Mouse (Mus musculus): Measurements from ENCODE around the gene 2310061I04Rik. TPM values are rescaled to one million over a fixed set of nuclear protein-coding genes. Genes with fewer than 3 reads are reported as not detected.

The 2310061I04Rik gene
- polyA plus RNA-seq (2015; fragmentation: Nextera tagmentation; extraction: Ambion mirVana), result 51.1 and 65.0 TPM in 2 replicates

GRCm38 (mm10) chr17:35896781-35897643, at the start of gene 2310061I04Rik:
Gene 2310061I04Rik, minus strand, starts transcription at chr17:35897431.

DNA sequence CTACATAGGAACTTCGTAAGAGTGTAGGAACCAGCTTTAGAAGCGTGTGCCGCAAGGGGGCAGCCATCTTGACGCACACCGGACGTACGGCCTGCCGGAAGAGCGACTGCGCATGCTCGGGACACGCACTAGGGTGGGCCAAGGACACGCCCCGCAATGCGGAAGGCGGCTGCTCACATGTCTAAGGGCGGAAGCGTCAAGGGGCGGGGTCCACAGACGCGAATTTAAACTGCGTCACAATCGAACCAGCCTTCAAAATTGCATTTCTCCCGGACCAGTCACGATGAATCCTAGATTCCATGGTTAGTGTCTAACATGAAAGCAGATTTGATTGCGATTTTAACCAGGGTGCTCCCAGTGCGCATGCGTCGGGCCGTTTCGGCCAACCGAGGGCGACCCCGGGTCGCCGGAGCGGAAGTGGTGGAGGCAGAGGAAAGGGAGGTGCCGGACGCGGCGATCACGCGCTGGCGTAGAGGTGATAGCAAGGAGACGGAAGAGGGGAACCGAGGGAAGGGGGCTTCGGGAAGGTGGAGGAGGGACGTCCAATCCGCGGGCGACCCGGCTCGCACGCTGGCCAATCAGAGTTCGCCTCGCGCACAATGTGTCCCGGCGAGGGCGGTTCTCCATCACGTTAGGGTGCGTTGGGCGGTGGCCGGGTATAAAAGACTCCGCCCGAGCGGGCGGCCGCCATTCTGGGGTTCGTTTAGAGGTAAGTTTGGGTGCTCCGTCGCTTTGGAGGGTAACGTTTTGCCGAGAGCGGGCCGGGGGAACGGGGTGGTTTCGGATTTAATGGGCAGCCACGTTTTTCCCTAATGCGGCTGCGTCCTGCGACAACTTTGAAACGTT, 19.3 kb upstream of the 2310061I04Rik start, which contains the start of the genes Mrps18b and Ppp1r10:
Mrps18b (minus strand) TSS at position 93 of the 846 bp plus-strand sequence.
Ppp1r10 (plus strand) TSS at position 138 of the 846 bp plus-strand sequence.

DNA sequence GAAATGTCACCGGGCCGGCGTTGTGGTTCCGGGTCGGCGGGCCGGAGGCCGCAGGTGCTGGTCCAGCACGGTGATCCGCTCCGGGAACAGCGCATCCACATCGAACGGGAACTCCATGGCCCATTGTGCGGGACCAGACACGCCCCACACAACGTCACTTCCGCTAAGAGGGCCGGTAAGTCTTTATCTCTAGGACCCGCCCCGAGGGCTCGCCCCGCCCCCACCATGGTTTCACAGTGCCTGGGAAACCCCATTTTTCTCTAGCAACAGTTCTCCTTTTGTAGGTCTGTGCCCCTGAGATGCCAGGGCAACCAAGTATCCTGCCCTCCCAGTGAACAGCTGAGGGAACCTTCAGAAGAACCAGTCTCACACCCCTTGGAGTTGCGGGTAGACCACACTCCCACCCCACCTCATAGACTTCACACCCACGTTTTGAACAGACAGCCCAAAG, 12.7 kb upstream of the 2310061I04Rik start, which contains the start of gene Atat1:
Atat1 (minus strand) TSS at position 157 of the 451 bp plus-strand sequence.

GRCm38 (mm10) chr17:35879245-35880057, 17.8 kb downstream of the 2310061I04Rik start, which contains the start of gene Dhx16:
Gene Dhx16, plus strand, starts transcription at chr17:35879819.

DNA sequence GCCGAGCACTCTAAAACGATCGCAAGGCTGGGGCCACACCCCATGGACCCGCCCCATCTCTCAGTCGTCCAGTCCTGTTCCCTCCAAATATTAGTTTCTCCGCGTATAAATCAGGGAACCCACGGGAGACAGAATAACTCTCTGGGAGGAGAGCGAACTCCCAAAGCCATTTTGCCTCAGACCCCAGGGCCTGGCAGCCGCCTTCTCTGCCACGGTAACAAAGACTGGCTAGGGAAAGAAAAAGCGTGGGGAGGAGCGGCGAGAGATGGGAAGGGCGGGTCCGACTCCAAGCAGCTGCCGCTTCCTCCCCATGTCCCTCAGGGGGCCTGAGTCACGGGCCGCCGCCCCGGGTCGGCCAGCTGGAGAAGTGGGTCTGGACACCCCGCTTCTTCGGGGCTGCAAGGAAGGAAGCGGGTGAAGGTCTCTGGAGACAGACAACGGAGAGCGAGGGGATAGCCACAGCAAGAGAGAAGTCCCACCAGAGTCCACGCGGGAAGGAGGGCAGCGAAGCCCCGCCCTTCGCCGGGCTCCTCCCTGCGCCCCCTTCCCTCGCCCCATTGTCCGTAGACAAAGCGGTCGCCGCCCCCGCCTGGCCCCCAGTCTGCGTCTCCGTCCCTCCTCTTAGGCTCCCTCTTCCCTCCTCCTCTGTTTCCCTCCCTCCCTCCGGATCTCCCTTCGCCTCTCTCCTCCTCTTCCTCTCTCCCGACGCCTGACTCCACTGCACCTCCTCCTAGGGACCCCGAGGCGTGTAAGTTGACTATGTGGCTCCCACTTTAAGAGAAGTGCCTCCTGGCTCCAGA, 31.6 kb downstream of the 2310061I04Rik start, which contains the start of gene Ppp1r18:
Ppp1r18 (plus strand) TSS at position 113 of the 800 bp plus-strand sequence.

GRCm38 (mm10) chr17:35861198-35861857, 35.9 kb downstream of the 2310061I04Rik start, which contains the start of gene Nrm:
Gene Nrm, plus strand, starts transcription at chr17:35861318.

MicroRNA genes within 50 kb of the gene (microRNA counts, 519-probe panel; counts per million panel counts)
- microRNA mmu-miR-1894-3p (296 counts per million, percentile 58 among the panel's probes with 10 or more counts), microRNA mmu-miR-1894-5p (296 counts per million, percentile 58 among the panel's probes with 10 or more counts)

Small RNA genes within 50 kb of the gene (microRNA-seq; reads per million reads assigned to microRNA genes)
- gene Gm28033, result 0.42 to 1.0 reads per million in 2 experiments
- gene Mir1894, result 0 reads per million in 2 experiments

Other genes starting within 250 kb of the 2310061I04Rik start
- 7.1 and 7.7 TPM in 2 replicates for gene Vars2, start 229.8 kb downstream of the 2310061I04Rik start, polyA plus RNA-seq (2015; fragmentation: Nextera tagmentation; extraction: Ambion mirVana)
- 26.0 and 26.3 TPM in 2 replicates for gene Gtf2h4, start 223.7 kb downstream of the 2310061I04Rik start, polyA plus RNA-seq (2015; fragmentation: Nextera tagmentation; extraction: Ambion mirVana)
- 31.1 and 31.6 TPM in 2 replicates for gene Ddr1, start 192.8 kb downstream of the 2310061I04Rik start, polyA plus RNA-seq (2015; fragmentation: Nextera tagmentation; extraction: Ambion mirVana)
- 25.3 and 27.7 TPM in 2 replicates for gene Ier3, start 75.7 kb downstream of the 2310061I04Rik start, polyA plus RNA-seq (2015; fragmentation: Nextera tagmentation; extraction: Ambion mirVana)
- 68.5 and 77.6 TPM in 2 replicates for gene Flot1, start 74.2 kb downstream of the 2310061I04Rik start, polyA plus RNA-seq (2015; fragmentation: Nextera tagmentation; extraction: Ambion mirVana)
- gene Tubb5, start 59.1 kb downstream of the 2310061I04Rik start, polyA plus RNA-seq (2015; fragmentation: Nextera tagmentation; extraction: Ambion mirVana), result 177 and 210 TPM in 2 replicates
- gene Mdc1, start 55.9 kb downstream of the 2310061I04Rik start, polyA plus RNA-seq (2015; fragmentation: Nextera tagmentation; extraction: Ambion mirVana), result 1.5 and 2.0 TPM in 2 replicates
- 23.9 and 27.0 TPM in 2 replicates for gene Nrm, start 36.1 kb downstream of the 2310061I04Rik start, polyA plus RNA-seq (2015; fragmentation: Nextera tagmentation; extraction: Ambion mirVana)
- 15.3 and 21.1 TPM in 2 replicates for gene Ppp1r18, start 31.8 kb downstream of the 2310061I04Rik start, polyA plus RNA-seq (2015; fragmentation: Nextera tagmentation; extraction: Ambion mirVana)
- 11.4 and 12.8 TPM in 2 replicates for gene Dhx16, start 17.6 kb downstream of the 2310061I04Rik start, polyA plus RNA-seq (2015; fragmentation: Nextera tagmentation; extraction: Ambion mirVana)
- gene Atat1, start 12.6 kb upstream of the 2310061I04Rik start, polyA plus RNA-seq (2015; fragmentation: Nextera tagmentation; extraction: Ambion mirVana), result 13.1 and 13.8 TPM in 2 replicates
- 73.1 and 80.9 TPM in 2 replicates for gene Mrps18b, start 19.0 kb upstream of the 2310061I04Rik start, polyA plus RNA-seq (2015; fragmentation: Nextera tagmentation; extraction: Ambion mirVana)
- 17.9 and 26.3 TPM in 2 replicates for gene Ppp1r10, start 19.0 kb upstream of the 2310061I04Rik start, polyA plus RNA-seq (2015; fragmentation: Nextera tagmentation; extraction: Ambion mirVana)
- gene Abcf1, start 72.3 kb upstream of the 2310061I04Rik start, polyA plus RNA-seq (2015; fragmentation: Nextera tagmentation; extraction: Ambion mirVana), result 62.2 and 75.8 TPM in 2 replicates
- gene Gnl1, start 82.4 kb upstream of the 2310061I04Rik start, polyA plus RNA-seq (2015; fragmentation: Nextera tagmentation; extraction: Ambion mirVana), result 23.3 and 25.8 TPM in 2 replicates
- 8.5 and 10.2 TPM in 2 replicates for gene Prr3, start 82.8 kb upstream of the 2310061I04Rik start, polyA plus RNA-seq (2015; fragmentation: Nextera tagmentation; extraction: Ambion mirVana)
- 1.8 TPM in 2 replicates for gene H2-T24, start 123.1 kb upstream of the 2310061I04Rik start, polyA plus RNA-seq (2015; fragmentation: Nextera tagmentation; extraction: Ambion mirVana)
- 10.8 and 13.2 TPM in 2 replicates for gene H2-T23, start 135.4 kb upstream of the 2310061I04Rik start, polyA plus RNA-seq (2015; fragmentation: Nextera tagmentation; extraction: Ambion mirVana)
- 11.7 and 13.4 TPM in 2 replicates for gene H2-T22, start 145.3 kb upstream of the 2310061I04Rik start, polyA plus RNA-seq (2015; fragmentation: Nextera tagmentation; extraction: Ambion mirVana)
- not detected in 2 replicates for gene Gm6034, start 145.5 kb upstream of the 2310061I04Rik start, polyA plus RNA-seq (2015; fragmentation: Nextera tagmentation; extraction: Ambion mirVana)
- gene Gm11127, start 160.9 kb upstream of the 2310061I04Rik start, polyA plus RNA-seq (2015; fragmentation: Nextera tagmentation; extraction: Ambion mirVana), result 0.12 TPM in 1 of 2 replicates, not detected in the other
- not detected in 2 replicates for gene Gm19684, start 224.2 kb upstream of the 2310061I04Rik start, polyA plus RNA-seq (2015; fragmentation: Nextera tagmentation; extraction: Ambion mirVana)
- not detected in 2 replicates for gene Gm7030, start 232.0 kb upstream of the 2310061I04Rik start, polyA plus RNA-seq (2015; fragmentation: Nextera tagmentation; extraction: Ambion mirVana)

All from skeletal muscle tissue, postnatal 0 days (tissue).